Mouse (Mus musculus) heart, postnatal 14 days (tissue): ENCODE data around the gene Tnrc6c. TPM values are rescaled to one million over a fixed set of nuclear protein-coding genes. Genes with fewer than 3 reads are reported as not detected.

Experiments used
- DNase-seq, 2 experiments: peaks; one replicate each; pipeline ENCODE4 v3.0.0; 2021 to 2022
- intact Hi-C: fragments of 180-260 bp; cut with DNase I; formaldehyde crosslinking; loops from one replicate; pipeline ENCODE4 v1.15.1; 2025
- long read RNA-seq, 2 experiments: library from polyadenylated mRNA; stranded (forward); transcript quantifications; one replicate each; pipeline ENCODE4 v2.0.0; 2021
- total RNA-seq, 2 experiments: library from RNA; stranded (reverse); gene quantifications; 2 replicates each; pipeline ENCODE4 v1.2.3; 2021

The Tnrc6c gene
- 10 to 100 TPM; 36.2 to 36.5 TPM for total RNA-seq
- long read RNA-seq, experiment 1, full-length matches to known transcripts: 1 of 17 reads
- long read RNA-seq, experiment 1, partial matches to known transcripts: 13 of 17 reads
- long read RNA-seq, experiment 1, other reads (novel, unspliced or antisense): 3 of 17 reads
- long read RNA-seq, experiment 2, full-length matches to known transcripts: 1 of 7 reads
- long read RNA-seq, experiment 2, partial matches to known transcripts: 3 of 7 reads
- long read RNA-seq, experiment 2, other reads (novel, unspliced or antisense): 3 of 7 reads

DNA sequence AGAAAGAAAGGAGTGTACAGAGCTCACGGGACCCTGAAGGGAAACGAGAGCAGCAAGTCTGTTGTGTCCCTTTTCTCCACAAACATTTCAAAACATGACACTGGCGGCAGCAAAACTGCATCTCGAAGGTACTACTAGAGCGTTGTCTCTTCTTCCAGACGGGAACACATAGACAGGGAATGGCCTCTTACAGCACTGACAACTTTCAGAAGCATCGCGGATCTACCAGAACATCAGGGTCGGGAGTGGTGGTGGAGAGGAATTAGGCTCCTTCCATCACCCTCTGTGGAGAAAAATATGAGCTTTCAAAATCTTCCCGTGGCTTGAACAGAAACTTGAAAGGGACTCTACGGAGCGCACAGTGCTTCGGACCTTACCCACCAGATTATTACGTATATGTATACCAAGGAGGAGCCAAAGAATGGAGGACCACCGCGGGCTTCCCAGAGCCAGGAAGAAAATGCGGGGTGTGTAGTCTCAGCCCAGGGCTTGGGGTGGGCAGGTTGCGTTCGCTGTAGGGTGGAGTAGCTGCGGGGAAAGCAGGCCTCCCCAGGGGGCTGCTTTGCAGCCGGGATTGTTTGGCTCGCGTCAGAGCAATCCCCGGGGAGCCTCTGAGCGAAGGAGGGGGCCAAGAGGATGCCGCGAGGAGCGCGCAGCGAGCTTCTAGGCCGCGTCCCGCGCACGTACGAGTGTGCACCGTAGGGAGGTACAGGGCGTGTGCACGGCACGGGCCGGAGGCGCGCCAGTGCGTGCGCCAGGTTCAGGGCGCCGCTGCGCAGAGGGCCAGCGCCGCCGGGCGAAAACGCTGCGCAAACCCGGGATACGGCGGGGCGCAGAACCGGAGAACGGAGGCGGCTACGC is at the start of gene Tnrc6c:
Gene Tnrc6c (plus strand): TSS at position 799 of the 861 bp plus-strand sequence.
- DNase-seq: peak in 1 of 2 experiments; percentile 80
- intact Hi-C loops: loop anchor here (5.0 kb wide), 2 partner anchors 131 to 266 kb away; no protein-coding TSS in a partner anchor

DNA sequence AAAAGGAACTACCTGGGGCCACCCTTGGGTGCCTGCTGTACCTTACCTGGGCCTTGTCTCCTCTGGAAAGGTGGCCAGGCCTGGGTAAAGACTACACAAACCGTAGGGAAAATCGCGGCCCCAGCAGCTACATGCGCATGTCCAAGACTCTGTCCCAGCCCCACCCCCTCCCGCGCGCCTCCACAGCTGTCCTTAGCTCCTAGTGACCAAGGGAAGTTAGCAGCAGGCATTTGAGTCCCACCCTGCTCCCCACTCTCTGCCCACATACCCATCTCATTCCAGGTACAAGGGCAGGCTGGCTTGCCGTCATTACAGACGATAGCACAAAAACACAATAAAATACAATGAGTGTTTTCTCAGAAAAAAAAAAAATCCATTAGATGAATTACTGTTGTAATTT is 48.0 kb upstream of the Tnrc6c start:
- intact Hi-C loops: no loop called here
- no peak for DNase-seq

- peak in 1 of 2 experiments; percentile 54 for DNase-seq
- intact Hi-C loops: no loop called here
Measured at GRCm38 (mm10) chr11:117606605-117607203, 47.4 kb upstream of the Tnrc6c start.

- intact Hi-C loops: no loop called here
- no peak for DNase-seq
Measured at GRCm38 (mm10) chr11:117608141-117608789, 45.8 kb upstream of the Tnrc6c start.

DNA sequence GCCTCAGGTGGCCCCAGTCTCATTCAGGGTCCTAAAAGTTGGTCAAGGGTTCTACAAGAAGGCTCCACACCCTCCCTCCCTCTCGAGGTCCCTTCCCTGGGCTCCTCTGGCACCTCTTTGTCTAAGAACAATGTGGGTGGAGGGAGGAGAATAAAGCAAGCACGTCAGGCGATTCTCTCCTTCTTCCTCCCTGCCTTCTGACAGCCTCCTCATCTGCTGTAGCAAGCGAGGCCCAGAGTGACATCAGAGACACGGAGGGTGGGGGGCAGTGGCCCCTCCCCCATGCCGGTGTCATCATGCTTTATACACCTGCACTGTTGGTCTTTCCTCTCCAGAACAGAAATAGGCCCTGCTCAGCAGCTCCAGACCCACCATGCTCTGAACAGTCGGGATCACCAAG is 45.1 kb upstream of the Tnrc6c start:
- intact Hi-C loops: no loop called here
- DNase-seq: no peak

DNA sequence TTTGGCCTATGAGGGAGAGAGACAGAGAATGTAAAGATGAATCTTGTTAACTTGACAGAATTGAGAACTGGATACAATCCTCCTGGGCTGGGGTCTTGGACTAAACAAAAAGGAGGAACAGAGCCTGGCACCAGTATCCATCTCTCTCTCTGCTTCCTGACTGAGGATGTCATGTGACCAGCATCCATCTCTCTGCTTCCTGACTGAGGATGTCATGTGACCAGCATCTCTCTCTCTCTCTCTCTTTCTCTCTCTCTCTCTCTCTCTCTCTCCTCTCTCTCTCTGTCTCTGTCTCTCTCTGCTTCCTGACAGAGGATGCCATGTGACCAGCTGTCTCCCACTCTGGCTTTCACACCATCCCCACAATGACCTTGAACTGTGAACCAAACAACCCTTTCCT is 43.5 kb upstream of the Tnrc6c start:
- intact Hi-C loops: no loop called here
- DNase-seq: no peak

- peak; percentile 51 to 52 for DNase-seq
Measured at GRCm38 (mm10) chr11:117611068-117611467, 43.0 kb upstream of the Tnrc6c start.

DNA sequence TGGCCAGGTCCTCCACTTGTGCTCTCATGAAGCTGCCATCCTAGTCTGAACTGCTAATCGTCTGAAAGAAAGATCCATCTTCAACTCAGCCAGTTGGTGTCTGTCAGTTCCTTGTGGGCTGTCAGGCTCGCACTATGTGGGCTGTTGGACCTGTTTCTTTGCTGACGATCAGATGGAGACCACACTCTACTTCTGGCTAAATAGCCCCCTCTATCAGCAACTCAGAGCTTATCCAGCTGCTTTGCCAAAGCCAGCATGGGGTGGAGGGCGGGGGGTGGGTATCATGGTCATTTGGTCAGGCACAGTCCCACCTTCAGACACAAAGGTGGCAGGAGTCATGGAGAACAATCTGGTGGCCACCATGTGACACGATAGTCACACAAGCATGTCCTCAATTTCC is 42.2 kb upstream of the Tnrc6c start:
- DNase-seq: no peak
- intact Hi-C loops: no loop called here

More at GRCm38 (mm10) chr11:117611068-117611467, 43.0 kb upstream of the Tnrc6c start:
- intact Hi-C loops: no loop called here

- intact Hi-C loops: no loop called here
- DNase-seq: no peak
Measured at GRCm38 (mm10) chr11:117612885-117613284, 41.2 kb upstream of the Tnrc6c start.

DNA sequence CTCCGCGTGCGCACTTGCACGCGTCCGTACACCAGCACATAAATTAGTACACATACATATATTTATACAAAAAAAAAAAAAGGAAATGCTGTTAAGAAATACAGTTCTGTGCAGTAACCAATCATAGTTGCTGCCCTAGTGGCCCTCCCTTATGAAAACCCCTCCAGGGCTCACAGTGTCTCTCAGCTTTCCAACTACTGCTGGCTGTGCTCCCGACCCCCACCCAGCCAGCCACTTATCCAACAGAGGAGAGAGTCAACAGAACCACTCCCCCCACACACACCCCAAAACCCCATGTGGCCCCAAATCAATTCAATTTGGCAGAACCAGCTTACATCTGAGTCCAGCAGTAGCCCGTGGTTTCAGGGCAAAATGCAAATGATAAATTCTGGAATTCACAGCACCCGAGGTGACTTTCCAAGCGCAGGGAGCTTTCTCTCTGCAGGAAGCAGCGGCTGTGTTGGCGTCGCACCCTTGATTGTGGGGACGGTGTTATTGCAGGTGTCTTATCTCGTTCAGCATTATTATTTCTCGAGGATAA is 36.7 kb upstream of the Tnrc6c start:
- no peak for DNase-seq
- intact Hi-C loops: no loop called here

DNA sequence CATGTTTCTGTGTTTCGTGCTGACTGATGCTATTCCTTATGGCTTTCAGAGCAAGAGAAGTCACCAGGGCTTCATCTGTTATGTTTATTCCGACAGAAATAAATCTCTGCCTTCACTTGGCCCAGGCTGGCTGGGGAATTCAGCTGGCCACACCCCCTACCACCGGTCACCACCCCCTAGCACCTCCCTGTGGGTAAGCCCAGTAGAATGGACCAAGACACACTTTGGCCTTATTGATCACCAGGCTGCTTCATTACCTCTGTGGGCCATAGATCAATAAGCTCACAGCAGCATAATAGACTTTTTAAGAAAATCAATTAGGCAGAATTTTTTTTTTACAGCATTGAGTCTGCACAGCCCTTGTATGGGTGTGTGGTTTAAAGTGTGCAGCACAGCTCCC is 35.9 kb upstream of the Tnrc6c start:
- intact Hi-C loops: no loop called here
- DNase-seq: no peak

DNA sequence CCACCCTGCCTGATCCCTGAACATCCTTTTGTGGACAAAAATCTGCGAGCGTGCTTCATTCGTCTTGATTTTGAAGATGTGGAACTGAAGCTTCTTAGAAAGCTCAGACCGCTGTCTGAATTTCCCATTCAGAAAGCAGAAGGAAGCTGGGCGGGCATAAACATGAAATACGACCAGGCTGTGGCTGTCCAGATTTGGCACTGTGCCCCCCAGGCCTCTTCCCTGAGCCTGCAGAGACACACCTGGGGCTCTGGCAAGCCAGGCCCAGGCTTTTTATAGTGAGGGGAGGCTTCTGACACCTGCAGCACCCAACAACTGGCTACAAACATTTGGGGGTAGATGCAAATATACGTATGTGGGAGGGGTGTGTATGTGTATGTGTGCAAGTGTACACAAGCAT is 35.3 kb upstream of the Tnrc6c start:
- intact Hi-C loops: no loop called here
- DNase-seq: no peak

GRCm38 (mm10) chr11:117619581-117619980 is 34.5 kb upstream of the Tnrc6c start:
- intact Hi-C loops: no loop called here

GRCm38 (mm10) chr11:117625196-117625595 is 28.9 kb upstream of the Tnrc6c start:
- DNase-seq: no peak
- intact Hi-C loops: no loop called here

More at GRCm38 (mm10) chr11:117619581-117619980, 34.5 kb upstream of the Tnrc6c start:
- DNase-seq: no peak

- intact Hi-C loops: no loop called here
- DNase-seq: peak in 1 of 2 experiments; percentile 63
Measured at GRCm38 (mm10) chr11:117626557-117626956, 27.5 kb upstream of the Tnrc6c start.

GRCm38 (mm10) chr11:117627060-117627562 is 27.0 kb upstream of the Tnrc6c start:
- intact Hi-C loops: no loop called here
- no peak for DNase-seq

DNA sequence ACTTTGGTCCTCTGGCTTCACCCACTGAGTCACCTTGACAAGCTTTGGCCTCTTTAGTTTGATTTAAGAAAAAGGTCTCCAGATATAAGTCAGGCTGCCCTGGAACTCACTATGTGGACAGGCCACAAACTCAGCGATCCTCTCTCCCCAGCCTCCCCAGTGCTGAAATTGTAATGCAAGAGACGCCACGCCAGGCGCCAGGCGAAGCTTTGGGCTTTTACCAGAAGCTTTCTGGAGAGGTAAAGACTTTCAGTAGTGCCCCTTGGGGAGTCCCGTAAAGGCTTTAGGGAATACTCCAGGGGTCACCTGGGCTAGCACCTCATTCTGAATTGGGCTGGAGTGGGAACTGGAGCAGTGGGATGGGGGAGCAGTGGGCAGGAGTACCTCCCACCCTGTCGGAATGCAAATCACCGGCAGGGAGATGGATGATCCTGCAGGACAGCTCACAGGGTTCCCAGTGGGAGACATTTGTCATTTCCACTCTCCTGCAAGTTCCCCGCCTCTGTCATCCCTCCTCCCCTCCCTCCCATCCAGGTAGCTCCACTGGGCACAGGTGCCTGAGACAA is 26.3 kb upstream of the Tnrc6c start:
- no peak for DNase-seq
- intact Hi-C loops: no loop called here

GRCm38 (mm10) chr11:117628312-117628779 is 25.7 kb upstream of the Tnrc6c start:
- no peak for DNase-seq

GRCm38 (mm10) chr11:117629865-117630264 is 24.2 kb upstream of the Tnrc6c start:
- intact Hi-C loops: no loop called here
- no peak for DNase-seq

More at GRCm38 (mm10) chr11:117628312-117628779, 25.7 kb upstream of the Tnrc6c start:
- intact Hi-C loops: no loop called here
